Mouse (Mus musculus): ENCODE data around the gene Ankrd11.

GRCm38 (mm10) chr8:122856288-122856687, 185.8 kb downstream of the Ankrd11 start:
- no peak for TF ChIP-seq CTCF (IDR thresholded peaks at IDR 0.05; ENCODE audit: extremely low read depth, insufficient read depth, insufficient read length, insufficient replicate concordance)
- TF ChIP-seq POLR2A (IDR thresholded peaks at IDR 0.05; ENCODE audit: low read depth, low read length) = no peak

Measured in spleen, adult 2 months (tissue).